ENCODE assay signal across 12 mouse cellular contexts in the genomic region with DNA sequence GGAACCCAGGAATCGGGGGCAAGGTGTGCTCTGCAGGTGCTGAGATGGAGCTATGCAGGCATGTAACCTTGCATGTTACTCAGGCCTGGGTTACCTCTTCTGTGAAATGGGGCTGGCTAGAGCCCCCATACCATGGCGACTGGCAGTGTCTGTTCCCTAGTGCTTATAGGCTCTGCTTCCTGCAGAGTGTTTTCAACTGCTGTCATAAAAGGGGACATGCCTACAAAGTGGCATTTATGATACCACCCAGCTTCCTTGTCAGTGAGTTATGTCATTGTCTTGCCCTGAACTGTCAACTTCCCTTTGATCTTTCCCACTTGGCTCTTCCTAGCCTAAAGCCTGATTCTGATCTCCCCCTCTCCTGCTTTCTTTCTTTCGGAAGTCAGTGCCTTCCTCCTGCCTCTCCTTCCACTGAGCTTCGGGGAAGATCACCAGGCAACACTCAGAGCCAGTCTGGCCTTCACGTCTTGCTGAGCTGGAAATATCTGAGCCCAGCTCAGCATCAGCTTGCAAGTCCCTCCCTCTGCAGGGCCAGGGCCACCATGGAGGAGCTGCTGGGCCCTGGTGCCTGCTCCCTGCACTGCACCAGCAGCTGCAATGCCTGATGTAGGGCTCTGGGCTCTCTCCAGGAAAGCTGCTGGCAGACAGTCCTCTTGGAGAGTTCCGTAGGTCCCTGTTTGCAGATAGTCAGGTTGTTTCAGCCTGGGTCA.
"Had no signal": no experiment of that assay in that cellular context is flagged by ENCODE, and none has a peak within 500 bp of the region (broad histone marks: within the 10 kb centered on the region; RNA-seq: fewer than 3 reads in every experiment).

No protein-coding gene starts in this region.

- H3K4me3 ChIP-seq: kidney, embryonic 15.5 days; left cerebral cortex, adult 2 months; limb, embryonic 15.5 days; liver, embryonic 12.5 days; midbrain, embryonic 13.5 days had no signal

- H3K9me3 ChIP-seq: kidney, embryonic 15.5 days; limb, embryonic 15.5 days; liver, embryonic 12.5 days; midbrain, embryonic 13.5 days had no signal

- H3K4me2 ChIP-seq: kidney, embryonic 15.5 days; limb, embryonic 15.5 days; liver, embryonic 12.5 days; lung, embryonic 14.5 days; midbrain, embryonic 13.5 days had no signal

- H3K27ac ChIP-seq: kidney, embryonic 15.5 days; left cerebral cortex, adult 2 months; limb, embryonic 15.5 days; liver, embryonic 12.5 days; macrophage; midbrain, embryonic 13.5 days had no signal

- DNase-seq: kidney, postnatal 14 days; lung, embryonic 14.5 days; lung, postnatal 10 days; right cerebral cortex, adult 18-20 months; right cerebral cortex, postnatal 25 days; thymus, postnatal 36 days had no signal

- H3K27me3 ChIP-seq: kidney, embryonic 15.5 days had no signal

- H3K4me1 ChIP-seq: kidney, embryonic 15.5 days had no signal

- H3K36me3 ChIP-seq: kidney, embryonic 15.5 days; limb, embryonic 15.5 days; liver, embryonic 12.5 days; midbrain, embryonic 13.5 days had no signal

- H3K9ac ChIP-seq: kidney, embryonic 15.5 days; limb, embryonic 15.5 days; liver, embryonic 12.5 days; lung, embryonic 14.5 days; midbrain, embryonic 13.5 days had no signal

- ATAC-seq: liver, embryonic 12.5 days; midbrain, embryonic 13.5 days had no signal
